Mouse (Mus musculus) adipocyte (in vitro differentiated cells): Measurements from ENCODE around the gene Scn4b.
A peak's percentile ranks its signal among the peaks of the same experiment; 100 is the strongest.

Experiments
- DNase-seq: peaks from one replicate; pipeline ENCODE4 v3.0.0-alpha.2; 2016; ENCODE audit warnings: low spot score

Scn4b gene

GRCm38 (mm10) chr9:45138191-45139032, at the start of gene Scn4b:
Gene Scn4b (plus strand): TSS chr9:45138395.
- no peak for DNase-seq

GRCm38 (mm10) chr9:45090811-45091210, 47.4 kb upstream of the Scn4b start:
- DNase-seq: no peak

- DNase-seq: no peak
Observed at GRCm38 (mm10) chr9:45092641-45093040, 45.6 kb upstream of the Scn4b start.

- peak; percentile 3 for DNase-seq
Observed at GRCm38 (mm10) chr9:45095149-45095937, 42.9 kb upstream of the Scn4b start.

GRCm38 (mm10) chr9:45097877-45098276, 40.3 kb upstream of the Scn4b start:
- DNase-seq: no peak

- no peak for DNase-seq
Observed at GRCm38 (mm10) chr9:45098426-45098825, 39.8 kb upstream of the Scn4b start.

GRCm38 (mm10) chr9:45102528-45102927, 35.7 kb upstream of the Scn4b start:
- no peak for DNase-seq

- no peak for DNase-seq
Observed at GRCm38 (mm10) chr9:45103211-45103979, 34.8 kb upstream of the Scn4b start.

- DNase-seq: no peak
Observed at GRCm38 (mm10) chr9:45105596-45106374, 32.4 kb upstream of the Scn4b start.

- DNase-seq: no peak
Observed at GRCm38 (mm10) chr9:45115706-45116105, 22.5 kb upstream of the Scn4b start.

GRCm38 (mm10) chr9:45116819-45117218, 21.4 kb upstream of the Scn4b start:
- DNase-seq: no peak

GRCm38 (mm10) chr9:45117741-45118431, 20.3 kb upstream of the Scn4b start, which contains the start of gene Scn2b:
Gene Scn2b (plus strand): TSS chr9:45117782.
- DNase-seq: no peak

GRCm38 (mm10) chr9:45118552-45118951, 19.6 kb upstream of the Scn4b start:
- DNase-seq: no peak

GRCm38 (mm10) chr9:45119316-45119953, 18.8 kb upstream of the Scn4b start:
- no peak for DNase-seq

- no peak for DNase-seq
Observed at GRCm38 (mm10) chr9:45119954-45120530, 18.2 kb upstream of the Scn4b start.

GRCm38 (mm10) chr9:45120567-45120966, 17.6 kb upstream of the Scn4b start:
- DNase-seq: no peak

GRCm38 (mm10) chr9:45121001-45121400, 17.2 kb upstream of the Scn4b start:
- no peak for DNase-seq

GRCm38 (mm10) chr9:45121769-45122168, 16.4 kb upstream of the Scn4b start:
- DNase-seq: peak; percentile 54

GRCm38 (mm10) chr9:45122209-45122761, 15.9 kb upstream of the Scn4b start:
- DNase-seq: no peak

- no peak for DNase-seq
Observed at GRCm38 (mm10) chr9:45125211-45125610, 13.0 kb upstream of the Scn4b start.
